In genomic region chr9:118678020-118678750, GRCm38 (mm10) we compare ENCODE assay signal across 8 mouse cellular contexts.
DNase-seq lines count a peak whose midpoint lies in the region; ATAC-seq and TF ChIP-seq lines count a peak whose summit lies in the region.

No protein-coding gene starts in this region.

- 47% methylated on average over 15 of the region's 15 CpGs for WGBS in heart, embryonic 12.5 days
- 20% methylated on average over 15 of the region's 15 CpGs for WGBS in embryonic facial prominence, embryonic 15.5 days
- 62% methylated on average over 15 of the region's 15 CpGs for WGBS in cerebellum, adult 2 months

- no peak overlapping the region for H3K9ac ChIP-seq in heart, embryonic 12.5 days
- no peak overlapping the region for H3K9ac ChIP-seq in embryonic facial prominence, embryonic 15.5 days

- no peak overlapping the region for H3K4me2 ChIP-seq in heart, embryonic 12.5 days
- 0 out of 2 replicates have a peak overlapping the region, but pooled peaks have one; percentile 12 for H3K4me2 ChIP-seq in embryonic facial prominence, embryonic 15.5 days (replicated peaks)

- TF ChIP-seq CTCF in cerebellum, adult 2 months (IDR thresholded peaks at IDR 0.05; ENCODE audit: borderline replicate concordance, insufficient read depth, low read depth, low read length), result no peak

- peaks cover 35% of the 10 kb centered on the region for H3K4me1 ChIP-seq in heart, embryonic 12.5 days (replicated peaks)
- peaks cover 44% of the 10 kb centered on the region for H3K4me1 ChIP-seq in embryonic facial prominence, embryonic 15.5 days
- H3K4me1 ChIP-seq in cerebellum, adult 2 months (ENCODE audit: control insufficient read depth, insufficient read depth, low read length), result no peaks in the 10 kb centered on the region

- peaks cover 4% of the 10 kb centered on the region; the same call in 1 of the 2 replicates for H3K36me3 ChIP-seq in heart, embryonic 12.5 days
- H3K36me3 ChIP-seq in embryonic facial prominence, embryonic 15.5 days, result peaks cover 3% of the 10 kb centered on the region; the same call in 1 of the 2 replicates

- H3K27me3 ChIP-seq in heart, embryonic 12.5 days (replicated peaks), result no peaks in the 10 kb centered on the region
- no peaks in the 10 kb centered on the region for H3K27me3 ChIP-seq in embryonic facial prominence, embryonic 15.5 days
- H3K27me3 ChIP-seq in cerebellum, adult 2 months (ENCODE audit: control insufficient read depth, insufficient read depth, low read length), result no peaks in the 10 kb centered on the region

- no peaks in the 10 kb centered on the region for H3K9me3 ChIP-seq in heart, embryonic 12.5 days (replicated peaks)
- no peaks in the 10 kb centered on the region for H3K9me3 ChIP-seq in embryonic facial prominence, embryonic 15.5 days (replicated peaks)

- intact Hi-C loops in heart, postnatal 36 days (cut with DNase I), result no loop called here

- peak overlapping the region; percentile 2; the same call in 1 of the 2 replicates for H3K27ac ChIP-seq in heart, embryonic 12.5 days (ENCODE audit: poor library complexity, severe bottlenecking)
- H3K27ac ChIP-seq in embryonic facial prominence, embryonic 15.5 days (replicated peaks), result peak overlapping the region; percentile 58
- H3K27ac ChIP-seq in cerebellum, adult 2 months (ENCODE audit: insufficient read depth, low read length), result no peak overlapping the region

- no peak overlapping the region for H3K4me3 ChIP-seq in heart, embryonic 12.5 days
- no peak overlapping the region for H3K4me3 ChIP-seq in embryonic facial prominence, embryonic 15.5 days (replicated peaks)
- no peak overlapping the region for H3K4me3 ChIP-seq in cerebellum, adult 2 months (replicated peaks; ENCODE audit: insufficient read depth, low read depth, low read length)

- no peak for TF ChIP-seq POLR2A in cerebellum, adult 2 months (IDR thresholded peaks at IDR 0.05; ENCODE audit: borderline replicate concordance, insufficient read depth, low read length)

- DNase-seq in heart, postnatal 36 days, result no peak
- peak; percentile 55 to 77 for DNase-seq in lung, postnatal 4 days
- no peak for DNase-seq in frontal cortex, adult 2 months (ENCODE audit: extremely low spot score in 1 of 2, low spot score in 1 of 2)
- DNase-seq in cerebellum, adult 2 months, result no peak
- DNase-seq in cerebellum, postnatal 4 days (ENCODE audit: low spot score in 2 of 2), result no peak

- 0 out of 2 replicates have a peak, but pooled peaks have one; percentile 19 for ATAC-seq in heart, embryonic 12.5 days (ENCODE audit: insufficient number of reproducible peaks, low FRiP score)
- peak; percentile 94 for ATAC-seq in CD4-positive, CD25-positive, alpha-beta regulatory T cell, adult 4 months
- ATAC-seq in embryonic facial prominence, embryonic 15.5 days (ENCODE audit: insufficient number of reproducible peaks, low FRiP score, low TSS enrichment, low read depth), result peak; percentile 25

Comparison
In these comparisons a context has a peak if more than half of its experiments do, and no peak if none do; other contexts are left out.
1. ATAC-seq: peak in every context shown above with its lines; median percentile 94 in CD4-positive, CD25-positive, alpha-beta regulatory T cell, adult 4 months; 25 in embryonic facial prominence, embryonic 15.5 days; 19 in heart, embryonic 12.5 days.
2. DNase-seq: peak in lung, postnatal 4 days (2 of 2); none in heart, postnatal 36 days (0 of 2), frontal cortex, adult 2 months (0 of 2), cerebellum, adult 2 months (0 of 2) and cerebellum, postnatal 4 days (0 of 2).